Mouse (Mus musculus) olfactory bulb, adult 2 months (tissue): ENCODE data around the gene Pik3cb.

ENCODE experiments used
- CTCF ChIP-seq: fragments of 200-500 bp; IDR thresholded peaks from 2 replicates; pipeline ENCODE4 v1.5.1; 2012; ENCODE audit warnings: low read depth, mild to moderate bottlenecking, low read length, moderate library complexity; ENCODE audit not compliant: insufficient read depth
- POLR2A ChIP-seq: fragments of 200-500 bp; IDR thresholded peaks from 2 replicates; pipeline ENCODE4 v1.6.1; 2012; ENCODE audit warnings: mild to moderate bottlenecking, low read depth, low read length, moderate library complexity; ENCODE audit not compliant: insufficient read depth

DNA sequence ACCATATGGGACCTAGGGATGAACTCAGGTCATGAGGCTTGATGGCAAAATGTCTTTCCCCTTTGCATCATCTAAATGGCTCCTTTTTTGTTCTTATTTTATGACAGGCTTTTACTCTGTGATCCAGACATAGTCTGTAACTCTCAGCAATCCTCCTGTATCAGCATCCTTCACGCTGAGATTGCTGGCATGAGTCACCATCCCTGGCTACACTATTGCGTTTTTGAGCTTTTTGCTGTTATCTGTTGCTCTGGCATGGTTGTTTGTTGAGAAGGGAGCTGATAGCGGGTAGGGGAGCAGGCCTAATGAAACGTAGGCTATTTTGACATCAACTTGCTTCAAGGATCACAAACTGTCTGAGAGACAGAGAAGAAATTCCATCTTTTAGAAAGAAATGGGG, 28.6 kb upstream of the Pik3cb start:
- TF ChIP-seq CTCF = no peak
- TF ChIP-seq POLR2A = no peak
